ENCODE assay signal across 9 mouse cellular contexts in genomic region chr9:41935373-41935971, GRCm38 (mm10).
DNase-seq lines count a peak whose midpoint lies in the region; ATAC-seq and TF ChIP-seq lines count a peak whose summit lies in the region.
"Had no signal": no experiment of that assay in that cellular context is flagged by ENCODE, and none has a peak within 500 bp of the region (broad histone marks: within the 10 kb centered on the region; RNA-seq: fewer than 3 reads in every experiment).

No protein-coding gene starts in this region.

- H3K4me3 ChIP-seq in lung, embryonic 14.5 days (ENCODE audit: low read depth, low read length), result peak overlapping the region; percentile 20
- peak overlapping the region; percentile 21 for H3K4me3 ChIP-seq in forebrain, embryonic 11.5 days (ENCODE audit: low read depth, low read length)
- H3K4me3 ChIP-seq in hindbrain, embryonic 15.5 days, result peak overlapping the region; percentile 30
- peak overlapping the region; percentile 43 for H3K4me3 ChIP-seq in limb, embryonic 10.5 days
- H3K4me3 ChIP-seq in thymus, adult 2 months (ENCODE audit: control insufficient read depth, insufficient read depth, low read length), result peak overlapping the region; percentile 16; the same call in 1 of the 2 replicates
- H3K4me3 ChIP-seq: megakaryocyte, embryonic 14.5 days had no signal

- H3K9me3 ChIP-seq in lung, embryonic 14.5 days (ENCODE audit: low read depth, low read length), result no peaks in the 10 kb centered on the region
- H3K9me3 ChIP-seq in forebrain, embryonic 11.5 days (ENCODE audit: control insufficient read depth, low read length), result no peaks in the 10 kb centered on the region
- no peaks in the 10 kb centered on the region for H3K9me3 ChIP-seq in hindbrain, embryonic 15.5 days
- H3K9me3 ChIP-seq in limb, embryonic 10.5 days (replicated peaks), result no peaks in the 10 kb centered on the region
- H3K9me3 ChIP-seq: megakaryocyte, embryonic 14.5 days had no signal

- H3K27me3 ChIP-seq in lung, embryonic 14.5 days (ENCODE audit: insufficient read depth, low read length), result no peaks in the 10 kb centered on the region
- no peaks in the 10 kb centered on the region for H3K27me3 ChIP-seq in forebrain, embryonic 11.5 days (ENCODE audit: control insufficient read depth, insufficient read depth, low read length)
- no peaks in the 10 kb centered on the region for H3K27me3 ChIP-seq in hindbrain, embryonic 15.5 days
- H3K27me3 ChIP-seq in limb, embryonic 10.5 days (ENCODE audit: low read depth, poor library complexity, severe bottlenecking), result no peaks in the 10 kb centered on the region
- H3K27me3 ChIP-seq in thymus, adult 2 months (ENCODE audit: control insufficient read depth, insufficient read depth, low read length), result no peaks in the 10 kb centered on the region

- TF ChIP-seq CTCF in lung, embryonic 14.5 days (IDR thresholded peaks at IDR 0.05; ENCODE audit: low read depth), result no peak
- no peak for TF ChIP-seq CTCF in thymus, adult 2 months (IDR thresholded peaks at IDR 0.05; ENCODE audit: borderline replicate concordance, control insufficient read depth, extremely low read depth, insufficient read depth, low read length, poor library complexity)

- peak; percentile 80 for ATAC-seq in lung, embryonic 14.5 days (ENCODE audit: insufficient read depth)
- ATAC-seq in forebrain, embryonic 11.5 days (replicated peaks; ENCODE audit: low FRiP score), result peak; percentile 85
- peak; percentile 90 for ATAC-seq in hindbrain, embryonic 15.5 days (ENCODE audit: low FRiP score, low read depth)
- ATAC-seq in megakaryocyte progenitor cell, adult 5-6 weeks (replicated peaks; ENCODE audit: poor library complexity), result no peak

- peak overlapping the region; percentile 50 for H3K9ac ChIP-seq in lung, embryonic 14.5 days
- H3K9ac ChIP-seq in forebrain, embryonic 11.5 days (ENCODE audit: low read length), result peak overlapping the region; percentile 71
- peak overlapping the region; percentile 48 for H3K9ac ChIP-seq in hindbrain, embryonic 15.5 days

- peaks cover 25% of the 10 kb centered on the region for H3K4me1 ChIP-seq in lung, embryonic 14.5 days (ENCODE audit: insufficient read depth)
- H3K4me1 ChIP-seq in forebrain, embryonic 11.5 days (replicated peaks; ENCODE audit: control insufficient read depth, insufficient read depth, low read length), result peaks cover 26% of the 10 kb centered on the region
- H3K4me1 ChIP-seq in hindbrain, embryonic 15.5 days (replicated peaks), result peaks cover 52% of the 10 kb centered on the region
- H3K4me1 ChIP-seq in limb, embryonic 10.5 days, result peaks cover 78% of the 10 kb centered on the region
- H3K4me1 ChIP-seq in thymus, adult 2 months (replicated peaks; ENCODE audit: control insufficient read depth, insufficient read depth, low read length), result peaks cover 12% of the 10 kb centered on the region
- H3K4me1 ChIP-seq: megakaryocyte, embryonic 14.5 days had no signal

- no peak for TF ChIP-seq POLR2A in thymus, adult 2 months (IDR thresholded peaks at IDR 0.05; ENCODE audit: control insufficient read depth, extremely low read depth, insufficient read depth, low read length, poor library complexity)

- DNase-seq in lung, embryonic 14.5 days, result peak; percentile 71
- DNase-seq in lung, postnatal 14 days, result no peak
- peak; percentile 86 for DNase-seq in forebrain, embryonic 11.5 days (ENCODE audit: low spot score)
- peak; percentile 96 for DNase-seq in limb, embryonic 10.5 days (ENCODE audit: low spot score)
- DNase-seq in naive thymus-derived CD4-positive, alpha-beta T cell, adult 2 months (ENCODE audit: low read depth), result peak; percentile 39
- DNase-seq in thymus, adult 2 months, result peak; percentile 72

- no peaks in the 10 kb centered on the region for H3K36me3 ChIP-seq in lung, embryonic 14.5 days (ENCODE audit: insufficient read depth)
- no peaks in the 10 kb centered on the region for H3K36me3 ChIP-seq in forebrain, embryonic 11.5 days (ENCODE audit: control insufficient read depth, insufficient read depth, low read length)
- H3K36me3 ChIP-seq in hindbrain, embryonic 15.5 days, result no peaks in the 10 kb centered on the region
- H3K36me3 ChIP-seq in limb, embryonic 10.5 days, result no peaks in the 10 kb centered on the region
- no peaks in the 10 kb centered on the region for H3K36me3 ChIP-seq in thymus, adult 2 months (ENCODE audit: control insufficient read depth, insufficient read depth, low read length)

- peak overlapping the region; percentile 68 for H3K4me2 ChIP-seq in lung, embryonic 14.5 days
- H3K4me2 ChIP-seq in forebrain, embryonic 11.5 days (ENCODE audit: low read depth, low read length, severe bottlenecking), result peak overlapping the region; percentile 54
- H3K4me2 ChIP-seq in hindbrain, embryonic 15.5 days, result peak overlapping the region; percentile 75

- 2% methylated on average over 21 of the region's 21 CpGs for WGBS in lung, embryonic 14.5 days
- under 1% methylated on average over 21 of the region's 21 CpGs for WGBS in forebrain, embryonic 11.5 days
- under 1% methylated on average over 21 of the region's 21 CpGs for WGBS in hindbrain, embryonic 15.5 days
- WGBS in limb, embryonic 10.5 days, result under 1% methylated on average over 21 of the region's 21 CpGs
- 3% methylated on average over 21 of the region's 21 CpGs for WGBS in thymus, adult 2 months

- H3K27ac ChIP-seq in lung, embryonic 14.5 days (ENCODE audit: low read depth), result peak overlapping the region; percentile 95
- peak overlapping the region; percentile 90 for H3K27ac ChIP-seq in forebrain, embryonic 11.5 days (ENCODE audit: low read depth, low read length)
- H3K27ac ChIP-seq in hindbrain, embryonic 15.5 days (replicated peaks), result peak overlapping the region; percentile 93
- peak overlapping the region; percentile 98 for H3K27ac ChIP-seq in limb, embryonic 10.5 days
- no peak overlapping the region for H3K27ac ChIP-seq in thymus, adult 2 months (ENCODE audit: control insufficient read depth, insufficient read depth, low read length)
